Mouse (Mus musculus) limb, embryonic 15.5 days (tissue): Measurements from ENCODE around the gene Tmem109. TPM values are rescaled to one million over a fixed set of nuclear protein-coding genes. Genes with fewer than 3 reads are reported as not detected.
A peak's percentile ranks its signal among the peaks of the same experiment; 100 is the strongest.

Experiments
- ATAC-seq: fragments of 200-750 bp; cut with Nextera tagmentation; 2 replicates; pipeline ENCODE4 v1.8.0; 2017; ENCODE audit warnings: low read depth, moderate TSS enrichment; ENCODE audit not compliant: insufficient number of reproducible peaks, low FRiP score, low TSS enrichment
- H3K27ac ChIP-seq: fragments of 300-500 bp; sonication (generic); 2 replicates; pipeline ENCODE4 v1.5.1; 2015; ENCODE audit warnings: moderate library complexity, mild to moderate bottlenecking, inconsistent platforms
- H3K27me3 ChIP-seq: fragments of 300-500 bp; sonication (generic); 2 replicates; pipeline ENCODE4 v1.6.1; 2015; ENCODE audit warnings: inconsistent platforms
- H3K36me3 ChIP-seq: fragments of 300-500 bp; sonication (generic); 2 replicates; pipeline ENCODE4 v1.6.1; 2015; ENCODE audit warnings: inconsistent platforms
- H3K4me1 ChIP-seq: fragments of 300-500 bp; sonication (generic); 2 replicates; pipeline ENCODE4 v1.6.1; 2015; ENCODE audit warnings: inconsistent platforms
- H3K4me2 ChIP-seq: fragments of 300-500 bp; sonication (generic); 2 replicates; pipeline ENCODE4 v1.6.1; 2015; ENCODE audit warnings: mild to moderate bottlenecking, inconsistent platforms
- H3K4me3 ChIP-seq: fragments of 300-500 bp; sonication (generic); 2 replicates; pipeline ENCODE4 v1.5.1; 2015; ENCODE audit warnings: mild to moderate bottlenecking, inconsistent platforms
- H3K9ac ChIP-seq: fragments of 300-500 bp; sonication (generic); 2 replicates; pipeline ENCODE4 v1.6.1; 2015; ENCODE audit warnings: inconsistent platforms
- H3K9me3 ChIP-seq: fragments of 300-500 bp; sonication (generic); 2 replicates; pipeline ENCODE4 v1.6.1; 2016; ENCODE audit warnings: inconsistent platforms
- WGBS: fragments of 180-500 bp; shearing (Covaris S2); methylation state at CpG from one replicate; pipeline ENCODE4 v1.1.7; 2015; 5-methylcytosine and 5-hydroxymethylcytosine counted together
- polyA plus RNA-seq: library from polyadenylated mRNA; unstranded; fragments of >200 nt; fragmentation: Nextera tagmentation; extraction: Ambion mirVana; gene quantifications from 2 replicates; pipeline ENCODE4 v1.2.1, GENCODE M21; 2015

Gene Tmem109
- polyA plus RNA-seq, 1 experiment from 2014 or later, result 138 TPM

DNA sequence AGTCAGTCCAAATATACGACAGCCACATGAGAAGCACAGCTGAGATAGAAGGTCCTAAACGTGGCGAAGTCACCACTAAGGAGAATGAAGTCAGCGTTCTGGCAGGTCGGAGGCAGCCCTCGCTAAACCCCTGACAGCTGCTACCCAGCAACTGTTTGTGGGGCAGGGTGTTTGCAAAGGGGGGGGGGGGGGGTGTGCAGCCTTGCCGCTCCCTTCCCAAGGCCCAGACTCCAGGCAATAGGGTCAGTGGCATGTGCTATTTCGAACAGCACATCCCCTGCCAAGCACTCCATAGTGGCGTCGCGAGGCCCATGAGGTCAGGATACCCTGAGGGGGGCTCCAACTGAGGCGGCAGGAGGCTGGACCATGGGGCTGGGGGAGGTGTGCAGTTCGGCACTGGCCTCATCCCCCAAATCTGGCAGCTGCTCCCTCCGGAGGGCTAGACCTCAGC, 801 bp downstream of the Tmem109 start:
- Histone ChIP-seq H3K27ac (peak overlapping the region; percentile 98), H3K36me3 (0 out of 2 replicates have a peak, but pooled peaks cover 7% of the 10 kb centered on the region), H3K27me3 (no peaks in the 10 kb centered on the region), H3K4me1 (peaks cover 17% of the 10 kb centered on the region), H3K4me2 (peak overlapping the region; percentile 91), H3K9ac (peak overlapping the region; percentile 60), H3K4me3 (peak overlapping the region; percentile 68), H3K9me3 (no peaks in the 10 kb centered on the region)
- peak; percentile 48 for ATAC-seq
- WGBS, result 3% methylated on average over 13 of the region's 14 CpGs

- H3K27me3 ChIP-seq, result no peaks in the 10 kb centered on the region
- H3K9me3 ChIP-seq, result no peaks in the 10 kb centered on the region
- WGBS, result 38% methylated on average over 7 of the region's 7 CpGs
- peaks cover 17% of the 10 kb centered on the region for H3K4me1 ChIP-seq
- peak overlapping the region; percentile 63 for H3K27ac ChIP-seq
- H3K4me3 ChIP-seq, result peak overlapping the region; percentile 68
- H3K9ac ChIP-seq, result peak overlapping the region; percentile 60; the same call in 1 of the 2 replicates
- ATAC-seq, result 0 out of 2 replicates have a peak, but pooled peaks have one; percentile 15
- H3K4me2 ChIP-seq, result peak overlapping the region; percentile 91
- H3K36me3 ChIP-seq, result 0 out of 2 replicates have a peak, but pooled peaks cover 7% of the 10 kb centered on the region
These were observed 1.5 kb downstream of the Tmem109 start for GRCm38 (mm10) chr19:10880085-10880974.

- Histone ChIP-seq H3K9ac (no peak overlapping the region), H3K27ac (no peak overlapping the region), H3K9me3 (no peaks in the 10 kb centered on the region), H3K4me2 (no peak overlapping the region), H3K36me3 (peaks cover 22% of the 10 kb centered on the region), H3K4me1 (peaks cover 17% of the 10 kb centered on the region), H3K27me3 (no peaks in the 10 kb centered on the region), H3K4me3 (no peak overlapping the region)
- ATAC-seq, result no peak
- 87% methylated on average over 7 of the region's 7 CpGs for WGBS
These were observed 3.5 kb downstream of the Tmem109 start for GRCm38 (mm10) chr19:10878201-10878837.

DNA sequence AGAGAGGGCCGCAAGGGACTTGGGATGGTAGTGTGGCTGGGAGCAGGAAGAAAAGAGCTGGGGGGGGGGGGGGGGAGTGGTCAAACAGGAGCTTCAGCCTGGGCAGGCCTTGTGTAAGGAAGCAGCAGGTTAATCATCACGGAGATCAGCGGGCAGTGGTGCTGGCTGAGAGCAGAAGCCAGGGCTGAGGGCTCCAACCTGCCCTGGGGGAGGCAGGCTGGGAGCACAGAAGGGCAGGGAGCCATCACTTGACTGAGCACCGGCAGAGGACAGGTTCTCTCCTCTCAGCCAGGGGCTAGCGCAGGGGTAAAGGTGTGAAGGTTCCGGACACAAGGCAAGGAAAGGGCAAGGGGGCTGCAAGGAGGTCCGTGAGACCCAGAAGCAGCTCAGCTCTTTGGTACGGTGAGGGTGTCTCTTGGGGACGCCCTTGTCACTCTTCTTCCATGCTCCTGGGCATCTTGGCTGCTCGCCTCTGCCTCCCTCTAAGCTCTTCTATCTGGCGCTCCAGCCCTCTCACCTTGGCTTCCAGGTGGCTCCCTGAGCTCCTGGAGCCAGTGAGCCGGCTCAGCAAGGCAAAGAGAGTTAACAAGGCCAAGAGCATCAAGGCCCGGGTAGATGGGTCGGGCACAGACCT, 10.4 kb downstream of the Tmem109 start:
- Histone ChIP-seq H3K27ac (no peak overlapping the region), H3K4me2 (no peak overlapping the region), H3K27me3 (no peaks in the 10 kb centered on the region), H3K9ac (no peak overlapping the region), H3K36me3 (peaks cover 48% of the 10 kb centered on the region), H3K4me1 (peaks cover 30% of the 10 kb centered on the region), H3K4me3 (no peak overlapping the region), H3K9me3 (no peaks in the 10 kb centered on the region)
- ATAC-seq, result no peak
- 75% methylated on average over 14 of the region's 14 CpGs for WGBS

DNA sequence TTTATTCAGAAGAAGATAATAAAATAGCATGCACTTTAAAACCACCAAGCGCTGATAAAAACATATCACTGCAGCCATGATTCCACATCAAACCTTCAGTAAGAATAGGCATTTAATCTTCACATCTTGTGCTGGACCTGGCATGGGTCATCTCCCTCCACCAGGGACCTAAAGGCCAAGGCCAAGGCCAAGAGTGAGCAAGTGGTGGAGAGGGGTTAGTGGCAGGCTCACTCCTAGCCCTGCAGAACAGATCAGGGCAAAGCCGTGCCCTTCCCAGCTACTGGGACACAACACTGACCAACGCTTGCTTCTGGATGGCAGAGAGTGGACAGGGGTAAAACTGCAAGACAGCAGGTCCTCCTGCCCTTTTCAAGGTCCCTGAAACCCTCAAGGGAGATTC, 11.1 kb downstream of the Tmem109 start:
- no peak overlapping the region for H3K4me3 ChIP-seq
- H3K4me2 ChIP-seq, result no peak overlapping the region
- no peak for ATAC-seq
- no peaks in the 10 kb centered on the region for H3K9me3 ChIP-seq
- peaks cover 30% of the 10 kb centered on the region for H3K4me1 ChIP-seq
- no peak overlapping the region for H3K9ac ChIP-seq
- no peaks in the 10 kb centered on the region for H3K27me3 ChIP-seq
- H3K27ac ChIP-seq, result peak overlapping the region; percentile 93
- 85% methylated on average over 3 of the region's 3 CpGs for WGBS
- H3K36me3 ChIP-seq, result peaks cover 54% of the 10 kb centered on the region

- no peaks in the 10 kb centered on the region for H3K27me3 ChIP-seq
- peak within 1 kb of the TSS; percentile 93 for H3K27ac ChIP-seq
- 2% methylated on average over 8 of the region's 8 CpGs for WGBS
- peaks cover 57% of the 10 kb centered on the region for H3K36me3 ChIP-seq
- ATAC-seq, result no peak
- peak within 1 kb of the TSS; percentile 85 for H3K4me3 ChIP-seq
- peak within 1 kb of the TSS; percentile 81 for H3K4me2 ChIP-seq
- no peaks in the 10 kb centered on the region for H3K9me3 ChIP-seq
- peak within 1 kb of the TSS; percentile 85 for H3K9ac ChIP-seq
- peaks cover 30% of the 10 kb centered on the region for H3K4me1 ChIP-seq
These were observed 11.8 kb downstream of the Tmem109 start, which contains the start of gene Tmem132a for GRCm38 (mm10) chr19:10869886-10870527. TSS of gene Tmem132a (minus strand) at chr19:10869940.

GRCm38 (mm10) chr19:10869241-10869885, 12.4 kb downstream of the Tmem109 start:
- Histone ChIP-seq H3K27ac (peak overlapping the region; percentile 93), H3K27me3 (no peaks in the 10 kb centered on the region), H3K9me3 (no peaks in the 10 kb centered on the region), H3K4me1 (peaks cover 30% of the 10 kb centered on the region), H3K4me3 (peak overlapping the region; percentile 85), H3K4me2 (peak overlapping the region; percentile 81), H3K9ac (peak overlapping the region; percentile 85), H3K36me3 (peaks cover 62% of the 10 kb centered on the region)
- ATAC-seq, result peak; percentile 78
- WGBS, result under 1% methylated on average over 43 of the region's 43 CpGs

DNA sequence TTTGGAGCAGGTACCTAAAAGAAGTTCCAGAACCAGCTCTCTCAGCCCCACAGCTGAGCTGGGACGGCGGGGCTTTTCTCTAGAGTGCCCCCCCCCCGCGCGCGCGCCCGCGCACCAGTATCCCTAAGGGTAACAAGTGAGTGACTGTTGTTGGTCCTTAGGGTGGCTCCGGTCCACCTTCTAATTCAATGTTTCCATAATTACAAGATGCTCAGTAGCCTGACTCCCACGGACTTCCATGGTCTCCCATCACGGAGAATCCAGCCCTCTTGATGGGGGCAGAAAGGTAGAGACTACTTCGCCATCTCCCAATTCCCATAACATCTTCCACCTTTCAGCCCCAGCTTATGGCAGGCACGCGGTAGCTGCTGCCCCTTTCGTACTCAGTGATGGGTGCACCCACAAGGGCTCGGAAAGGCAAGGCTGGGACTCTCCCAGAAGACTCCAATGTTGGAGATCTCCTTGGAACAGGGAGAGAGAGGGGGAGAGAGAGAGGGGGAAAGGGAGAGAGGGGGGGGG, 13.1 kb downstream of the Tmem109 start:
- no peak for ATAC-seq
- WGBS, result 0% methylated on average over 17 of the region's 17 CpGs
- H3K36me3 ChIP-seq, result peaks cover 62% of the 10 kb centered on the region

GRCm38 (mm10) chr19:10867946-10868622, 13.7 kb downstream of the Tmem109 start:
- Histone ChIP-seq H3K27me3 (no peaks in the 10 kb centered on the region), H3K4me3 (peak overlapping the region; percentile 85), H3K9ac (peak overlapping the region; percentile 85), H3K4me1 (peaks cover 30% of the 10 kb centered on the region), H3K4me2 (peak overlapping the region; percentile 81), H3K36me3 (peaks cover 62% of the 10 kb centered on the region), H3K9me3 (no peaks in the 10 kb centered on the region), H3K27ac (no peak overlapping the region)
- 23% methylated on average over 5 of the region's 5 CpGs for WGBS
- ATAC-seq, result no peak

More for the DNA sequence above, 13.1 kb downstream of the Tmem109 start:
- peaks cover 30% of the 10 kb centered on the region for H3K4me1 ChIP-seq
- peak overlapping the region; percentile 85 for H3K4me3 ChIP-seq
- peak overlapping the region; percentile 81 for H3K4me2 ChIP-seq
- H3K27ac ChIP-seq, result peak overlapping the region; percentile 93; the same call in 1 of the 2 replicates
- H3K9ac ChIP-seq, result peak overlapping the region; percentile 85
- no peaks in the 10 kb centered on the region for H3K27me3 ChIP-seq
- H3K9me3 ChIP-seq, result no peaks in the 10 kb centered on the region

GRCm38 (mm10) chr19:10866351-10866750, 15.4 kb downstream of the Tmem109 start:
- H3K4me3 ChIP-seq, result no peak overlapping the region
- peaks cover 62% of the 10 kb centered on the region for H3K36me3 ChIP-seq
- no peaks in the 10 kb centered on the region for H3K27me3 ChIP-seq
- peaks cover 30% of the 10 kb centered on the region for H3K4me1 ChIP-seq
- no peaks in the 10 kb centered on the region for H3K9me3 ChIP-seq
- 91% methylated on average over 13 of the region's 13 CpGs for WGBS
- H3K27ac ChIP-seq, result no peak overlapping the region
- no peak for ATAC-seq
- no peak overlapping the region for H3K9ac ChIP-seq
- H3K4me2 ChIP-seq, result no peak overlapping the region
